Mouse (Mus musculus) adipocyte (in vitro differentiated cells): Measurements from ENCODE around the gene Als2cl.

Source experiments
- DNase-seq: peaks from one replicate; pipeline ENCODE4 v3.0.0-alpha.2; 2016; ENCODE audit warnings: low spot score

Als2cl gene

GRCm38 (mm10) chr9:110879191-110879920 lies at the start of gene Als2cl:
Gene Als2cl (plus strand): TSS chr9:110879870.
- DNase-seq = peak; percentile 55

GRCm38 (mm10) chr9:110833021-110833420 lies 46.6 kb upstream of the Als2cl start:
- no peak for DNase-seq

GRCm38 (mm10) chr9:110834411-110834810 lies 45.3 kb upstream of the Als2cl start, which contains the start of gene Prss45:
Gene Prss45 (plus strand): TSS chr9:110834588.
- DNase-seq = no peak

- DNase-seq = no peak
Observed at GRCm38 (mm10) chr9:110834961-110835360, 44.7 kb upstream of the Als2cl start.

GRCm38 (mm10) chr9:110836112-110836511 lies 43.6 kb upstream of the Als2cl start:
- DNase-seq = peak; percentile 45

- DNase-seq = no peak
Observed at GRCm38 (mm10) chr9:110840905-110841304, 38.8 kb upstream of the Als2cl start.

- DNase-seq = peak; percentile 74
Observed at GRCm38 (mm10) chr9:110841438-110841837, 38.2 kb upstream of the Als2cl start.

- DNase-seq = no peak
Observed at GRCm38 (mm10) chr9:110844206-110844605, 35.5 kb upstream of the Als2cl start, which contains the start of gene Prss46. Gene Prss46 (plus strand): TSS chr9:110844506.

GRCm38 (mm10) chr9:110849162-110849561 lies 30.5 kb upstream of the Als2cl start:
- peak; percentile 23 for DNase-seq

- no peak for DNase-seq
Observed at GRCm38 (mm10) chr9:110855903-110856302, 23.8 kb upstream of the Als2cl start.

- DNase-seq = no peak
Observed at GRCm38 (mm10) chr9:110856920-110857319, 22.8 kb upstream of the Als2cl start.

- DNase-seq = no peak
Observed at GRCm38 (mm10) chr9:110857781-110858472, 21.7 kb upstream of the Als2cl start, which contains the start of gene Prss50. Gene Prss50 (plus strand): TSS chr9:110857967.

GRCm38 (mm10) chr9:110858523-110858922 lies 21.1 kb upstream of the Als2cl start:
- DNase-seq = no peak

GRCm38 (mm10) chr9:110858967-110859596 lies 20.6 kb upstream of the Als2cl start:
- DNase-seq = no peak

GRCm38 (mm10) chr9:110871030-110871429 lies 8.6 kb upstream of the Als2cl start:
- peak; percentile 73 for DNase-seq

GRCm38 (mm10) chr9:110873681-110874659 lies 5.7 kb upstream of the Als2cl start:
- peak; percentile 14 for DNase-seq

- DNase-seq = no peak
Observed at GRCm38 (mm10) chr9:110874660-110875191, 4.9 kb upstream of the Als2cl start.

GRCm38 (mm10) chr9:110875288-110875695 lies 4.4 kb upstream of the Als2cl start:
- peak; percentile 7 for DNase-seq

GRCm38 (mm10) chr9:110877353-110877752 lies 2.3 kb upstream of the Als2cl start:
- DNase-seq = peak; percentile 85

GRCm38 (mm10) chr9:110877888-110878287 lies 1.8 kb upstream of the Als2cl start:
- peak; percentile 85 for DNase-seq

GRCm38 (mm10) chr9:110879998-110880561 lies 410 bp downstream of the Als2cl start, which contains the start of gene Tmie:
Gene Tmie (minus strand): TSS chr9:110880113.
- no peak for DNase-seq
